ENCODE assay signal across 14 mouse cellular contexts in the genomic region with DNA sequence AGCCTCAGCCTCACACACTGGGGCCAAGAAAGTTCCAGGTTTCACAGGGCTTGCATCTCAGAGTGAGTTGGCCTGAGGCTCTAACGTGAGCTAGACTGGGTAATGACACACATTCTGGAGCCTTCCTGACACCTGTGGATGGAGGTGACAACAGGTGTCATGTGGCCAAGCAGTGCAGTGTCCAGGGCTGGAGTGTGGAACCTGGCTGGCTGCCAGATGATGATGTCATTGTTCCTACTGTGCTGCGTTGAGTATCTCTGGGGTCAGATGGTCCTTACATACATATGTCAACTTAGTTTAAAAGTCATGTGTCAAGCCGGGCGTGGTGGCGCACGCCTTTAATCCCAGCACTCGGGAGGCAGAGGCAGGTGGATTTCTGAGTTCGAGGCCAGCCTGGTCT. TPM values are rescaled to one million over a fixed set of nuclear protein-coding genes. Genes with fewer than 3 reads are reported as not detected.
DNase-seq lines count a peak whose midpoint lies in the region; ATAC-seq and TF ChIP-seq lines count a peak whose summit lies in the region.
"Had no signal": no experiment of that assay in that cellular context is flagged by ENCODE, and none has a peak within 500 bp of the region (broad histone marks: within the 10 kb centered on the region; RNA-seq: fewer than 3 reads in every experiment).

No protein-coding gene starts in this region.

- no peaks in the 10 kb centered on the region for H3K27me3 ChIP-seq in kidney, adult 2 months (replicated peaks; ENCODE audit: control insufficient read depth, insufficient read depth, low read length)
- no peaks in the 10 kb centered on the region for H3K27me3 ChIP-seq in stomach, embryonic 16.5 days (ENCODE audit: control insufficient read depth, insufficient read depth, low read length)

- no peaks in the 10 kb centered on the region for H3K36me3 ChIP-seq in kidney, adult 2 months (ENCODE audit: control insufficient read depth, insufficient read depth, low read length)
- no peaks in the 10 kb centered on the region for H3K36me3 ChIP-seq in stomach, embryonic 16.5 days (ENCODE audit: control insufficient read depth, insufficient read depth, low read length)
- H3K36me3 ChIP-seq: G1E; liver, embryonic 13.5 days had no signal

- H3K4me2 ChIP-seq in stomach, embryonic 16.5 days (ENCODE audit: low read depth, low read length): no peak overlapping the region
- H3K4me2 ChIP-seq: liver, embryonic 13.5 days; midbrain, embryonic 11.5 days had no signal

- H3K4me1 ChIP-seq in kidney, adult 2 months (ENCODE audit: control insufficient read depth, insufficient read depth, low read length): no peaks in the 10 kb centered on the region
- peaks cover 64% of the 10 kb centered on the region for H3K4me1 ChIP-seq in stomach, embryonic 16.5 days (ENCODE audit: control insufficient read depth, insufficient read depth, low read length)

- no peak for ATAC-seq in stomach, embryonic 16.5 days (ENCODE audit: insufficient read depth, low FRiP score)

- DNase-seq in adrenal gland, postnatal 14 days: peak; percentile 54
- DNase-seq in adrenal gland, postnatal 4 days (ENCODE audit: low spot score in 2 of 2): no peak
- DNase-seq in kidney, adult 2 months: peak; percentile 27
- DNase-seq in kidney, adult 9 months: no peak
- peak; percentile 36 to 45 for DNase-seq in right cerebral cortex, postnatal 10 days (ENCODE audit: low spot score in 2 of 2)
- no peak for DNase-seq in right cerebral cortex, adult 2 months (ENCODE audit: low spot score in 2 of 2)
- DNase-seq in ovary, postnatal 14 days (ENCODE audit: low spot score): no peak
- DNase-seq: cerebellum, adult 8-10 months; heart, adult 2 months; layer of hippocampus, adult 9-11 months; liver, embryonic 13.5 days had no signal

- WGBS in kidney, adult 2 months: 88% methylated on average over 8 of the region's 8 CpGs
- WGBS in stomach, embryonic 16.5 days: 70% methylated on average over 7 of the region's 8 CpGs

- H3K27ac ChIP-seq in kidney, adult 2 months (ENCODE audit: insufficient read depth, low read depth, low read length): no peak overlapping the region
- 0 out of 2 replicates have a peak overlapping the region, but pooled peaks have one; percentile 49 for H3K27ac ChIP-seq in stomach, embryonic 16.5 days (ENCODE audit: low read length)
- H3K27ac ChIP-seq: heart, adult 2 months; liver, embryonic 13.5 days had no signal

- no peak overlapping the region for H3K4me3 ChIP-seq in kidney, adult 2 months (ENCODE audit: insufficient read depth, low read depth, low read length)
- H3K4me3 ChIP-seq in stomach, embryonic 16.5 days (replicated peaks; ENCODE audit: low read length): no peak overlapping the region
- H3K4me3 ChIP-seq: heart, adult 2 months; liver, embryonic 13.5 days had no signal

- no peaks in the 10 kb centered on the region for H3K9me3 ChIP-seq in stomach, embryonic 16.5 days (replicated peaks; ENCODE audit: control insufficient read depth, low read length)
- H3K9me3 ChIP-seq: liver, embryonic 13.5 days had no signal

- no peak for TF ChIP-seq CTCF in kidney, adult 2 months (conservative IDR thresholded peaks at IDR 0.05; ENCODE audit: insufficient read depth, insufficient read length, low read depth, low read length)

- TF ChIP-seq POLR2A in kidney, adult 2 months (IDR thresholded peaks at IDR 0.05; ENCODE audit: low read depth, low read length): no peak

- no peak overlapping the region for H3K9ac ChIP-seq in stomach, embryonic 16.5 days (ENCODE audit: low read length)
- H3K9ac ChIP-seq: liver, embryonic 13.5 days had no signal

RNA-seq across cellular contexts. Expression of a gene that starts 51.2 kb away (rescaled TPM):
- total RNA-seq in adrenal gland, postnatal 14 days (2021): 29.9 and 33.9 TPM in 2 replicates
- total RNA-seq in adrenal gland, postnatal 4 days (2021): 10 to 100 TPM; 58.1 to 60.7 TPM
- polyA plus RNA-seq in kidney, adult 2 months (2012; rRNA removed): 14.8 and 15.6 TPM in 2 replicates
- polyA plus RNA-seq in stomach, embryonic 16.5 days (2015; fragmentation: Nextera tagmentation; extraction: Ambion mirVana): 6.0 and 6.9 TPM in 2 replicates

Comparison
In these comparisons a context has a peak if more than half of its experiments do, and no peak if none do; other contexts are left out.
1. DNase-seq: peak in adrenal gland, postnatal 14 days (single experiment), kidney, adult 2 months (single experiment) and right cerebral cortex, postnatal 10 days (2 of 2); none in adrenal gland, postnatal 4 days (0 of 2), kidney, adult 9 months (single experiment), right cerebral cortex, adult 2 months (0 of 2) and ovary, postnatal 14 days (single experiment).